In the genomic region with DNA sequence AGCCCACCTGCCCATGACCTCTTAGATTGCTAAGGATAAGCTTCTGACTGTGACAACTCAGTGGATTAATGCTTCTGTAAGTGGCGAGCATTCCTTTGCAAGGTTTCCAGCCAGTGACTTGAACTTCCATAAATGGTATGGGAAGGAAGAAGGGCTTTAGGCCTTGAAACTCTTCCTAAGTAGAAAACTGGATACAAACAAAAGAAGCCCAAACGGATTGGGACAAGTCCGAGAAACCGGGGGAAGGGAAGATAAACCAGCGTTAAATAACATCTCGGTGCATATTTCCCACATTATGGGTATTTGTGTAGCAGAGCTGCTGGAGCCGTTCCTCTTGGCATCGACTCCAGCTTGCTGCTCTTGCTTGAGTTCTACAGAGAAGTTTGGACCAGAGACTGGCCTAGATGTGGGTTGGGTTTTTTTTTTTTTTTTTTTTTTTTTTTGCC, we compare ENCODE assay signal across 12 mouse cellular contexts. TPM values are rescaled to one million over a fixed set of nuclear protein-coding genes. Genes with fewer than 3 reads are reported as not detected.
A peak's percentile ranks its signal among the peaks of the same experiment; 100 is the strongest.
DNase-seq lines count a peak whose midpoint lies in the region; ATAC-seq lines count a peak whose summit lies in the region.
"Had no signal": no experiment of that assay in that cellular context is flagged by ENCODE, and none has a peak within 500 bp of the region (broad histone marks: within the 10 kb centered on the region; RNA-seq: fewer than 3 reads in every experiment).

No protein-coding gene starts in this region.

- intact Hi-C loops in left cerebral cortex, postnatal 36 days (cut with DNase I): no loop called here
- intact Hi-C loops in left cerebral cortex, postnatal 10 days (cut with DNase I): no loop called here

- H3K9me3 ChIP-seq in embryonic facial prominence, embryonic 14.5 days (ENCODE audit: control insufficient read depth, low read length): no peaks in the 10 kb centered on the region
- H3K9me3 ChIP-seq: hindbrain, embryonic 10.5 days had no signal

- H3K4me2 ChIP-seq in embryonic facial prominence, embryonic 14.5 days (ENCODE audit: low read depth, low read length): no peak overlapping the region

- no peaks in the 10 kb centered on the region for H3K27me3 ChIP-seq in embryonic facial prominence, embryonic 14.5 days (replicated peaks; ENCODE audit: control insufficient read depth, insufficient read depth, low read length)

- H3K9ac ChIP-seq in embryonic facial prominence, embryonic 14.5 days (ENCODE audit: low read depth, low read length): no peak overlapping the region
- H3K9ac ChIP-seq: liver, postnatal 0 days had no signal

- no peak overlapping the region for H3K4me3 ChIP-seq in embryonic facial prominence, embryonic 14.5 days (ENCODE audit: low read depth, low read length)
- H3K4me3 ChIP-seq: hindbrain, embryonic 10.5 days had no signal

- H3K4me1 ChIP-seq in embryonic facial prominence, embryonic 14.5 days (ENCODE audit: control insufficient read depth, insufficient read depth, low read length): peaks cover 12% of the 10 kb centered on the region

- WGBS in embryonic facial prominence, embryonic 14.5 days: 61% methylated on average over 8 of the region's 8 CpGs

- peak; percentile 91 for ATAC-seq in frontal cortex, adult (ENCODE audit: low TSS enrichment)
- ATAC-seq in embryonic facial prominence, embryonic 14.5 days (ENCODE audit: low read depth): peak; percentile 50; the same call in 1 of the 2 replicates
- ATAC-seq: liver, postnatal 0 days had no signal

- peak overlapping the region; percentile 66 for H3K27ac ChIP-seq in embryonic facial prominence, embryonic 14.5 days (replicated peaks; ENCODE audit: low read depth, low read length)
- H3K27ac ChIP-seq: hindbrain, embryonic 10.5 days had no signal

- peaks cover 34% of the 10 kb centered on the region for H3K36me3 ChIP-seq in embryonic facial prominence, embryonic 14.5 days (ENCODE audit: control insufficient read depth, insufficient read depth, low read length)

- no peak for DNase-seq in frontal cortex, postnatal 25 days (ENCODE audit: low spot score in 2 of 2)
- peak; percentile 31 to 57 for DNase-seq in left cerebral cortex, postnatal 36 days (ENCODE audit: low spot score in 2 of 2)
- no peak for DNase-seq in left cerebral cortex, postnatal 10 days (ENCODE audit: extremely low spot score in 1 of 2, low spot score in 2 of 2)
- DNase-seq in embryonic facial prominence, embryonic 14.5 days (ENCODE audit: low spot score): peak; percentile 86
- peak; percentile 19 for DNase-seq in lung, postnatal 36 days
- no peak for DNase-seq in embryo, embryonic 9.5 days (ENCODE audit: extremely low spot score)
- DNase-seq in embryo, embryonic 10.5 days (ENCODE audit: low spot score): no peak
- DNase-seq: cerebellum, adult 11 months; kidney, postnatal 36 days; liver, postnatal 0 days had no signal

RNA-seq across cellular contexts. Expression of gene Sntb2, which starts 10.6 kb away (rescaled TPM):
- total RNA-seq in left cerebral cortex, postnatal 36 days (2021): 10 to 100 TPM; 13.7 to 17.0 TPM
- total RNA-seq in left cerebral cortex, postnatal 10 days (2021): 1 to 10 TPM; 6.7 to 7.1 TPM
- 16.3 and 18.5 TPM in 2 replicates for polyA plus RNA-seq in embryonic facial prominence, embryonic 14.5 days (2014; fragmentation: Nextera tagmentation; extraction: Ambion mirVana)

RNA-seq across cellular contexts. Expression of gene Utp4, which starts 31.5 kb away (rescaled TPM):
- 10 to 100 TPM; 30.0 to 35.2 TPM for total RNA-seq in left cerebral cortex, postnatal 36 days (2021)
- total RNA-seq in left cerebral cortex, postnatal 10 days (2021): 10 to 100 TPM; 25.6 to 27.4 TPM
- 60.4 and 65.0 TPM in 2 replicates for polyA plus RNA-seq in embryonic facial prominence, embryonic 14.5 days (2014; fragmentation: Nextera tagmentation; extraction: Ambion mirVana)

RNA-seq across cellular contexts. Expression of gene Has3, which starts 54.9 kb away (rescaled TPM):
- 1 to 10 TPM; 1.1 to 1.6 TPM for total RNA-seq in left cerebral cortex, postnatal 36 days (2021)
- total RNA-seq in left cerebral cortex, postnatal 10 days (2021): 1 to 10 TPM; 5.6 to 6.1 TPM
- 0.70 and 0.77 TPM in 2 replicates for polyA plus RNA-seq in embryonic facial prominence, embryonic 14.5 days (2014; fragmentation: Nextera tagmentation; extraction: Ambion mirVana)

Comparison
In these comparisons a context has a peak if more than half of its experiments do, and no peak if none do; other contexts are left out.
1. DNase-seq: peak in left cerebral cortex, postnatal 36 days (2 of 2), embryonic facial prominence, embryonic 14.5 days (single experiment) and lung, postnatal 36 days (single experiment); none in frontal cortex, postnatal 25 days (0 of 2), left cerebral cortex, postnatal 10 days (0 of 2), embryo, embryonic 9.5 days (single experiment) and embryo, embryonic 10.5 days (single experiment).